ENCODE assay signal across 30 mouse cellular contexts in the genomic region with DNA sequence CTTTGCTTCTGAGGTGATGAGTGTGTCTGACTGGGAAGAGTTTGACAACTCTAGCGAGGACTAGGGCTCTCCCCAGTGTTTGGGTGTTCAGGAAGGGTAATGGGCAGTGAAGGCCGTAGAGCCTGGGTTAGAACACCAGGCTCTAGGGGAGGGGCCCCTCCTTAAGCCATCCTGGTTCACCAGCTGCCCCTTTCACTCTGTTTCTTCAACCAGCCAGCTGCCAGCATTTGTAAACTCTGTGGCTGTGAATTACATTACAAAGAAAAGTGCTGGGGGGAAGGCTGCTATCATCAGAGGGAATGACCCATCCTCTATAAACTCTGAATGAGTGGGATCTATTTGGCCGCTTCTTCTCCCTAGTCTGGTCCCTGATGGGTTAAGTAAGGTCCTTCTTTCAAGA. TPM values are rescaled to one million over a fixed set of nuclear protein-coding genes. Genes with fewer than 3 reads are reported as not detected.
"Had no signal": no experiment of that assay in that cellular context is flagged by ENCODE, and none has a peak within 500 bp of the region (broad histone marks: within the 10 kb centered on the region; RNA-seq: fewer than 3 reads in every experiment).

No protein-coding gene starts in this region.

- H3K4me2 ChIP-seq: embryonic facial prominence, embryonic 12.5 days; embryonic facial prominence, embryonic 13.5 days; embryonic facial prominence, embryonic 15.5 days; forebrain, embryonic 12.5 days; forebrain, embryonic 13.5 days; forebrain, embryonic 15.5 days had no signal

- H3K27ac ChIP-seq: embryonic facial prominence, embryonic 12.5 days; embryonic facial prominence, embryonic 13.5 days; embryonic facial prominence, embryonic 15.5 days; forebrain, embryonic 10.5 days; forebrain, embryonic 12.5 days; forebrain, embryonic 13.5 days; forebrain, embryonic 15.5 days; gastrocnemius, adult 2 months; heart, adult 2 months; heart, embryonic 10.5 days had no signal

- H3K4me3 ChIP-seq: embryonic facial prominence, embryonic 12.5 days; embryonic facial prominence, embryonic 13.5 days; embryonic facial prominence, embryonic 15.5 days; erythroblast, embryonic 14.5 days; forebrain, embryonic 10.5 days; forebrain, embryonic 12.5 days; forebrain, embryonic 13.5 days; forebrain, embryonic 15.5 days; gastrocnemius, adult 2 months; heart, adult 2 months; heart, embryonic 10.5 days had no signal

- H3K9ac ChIP-seq: embryonic facial prominence, embryonic 12.5 days; embryonic facial prominence, embryonic 13.5 days; embryonic facial prominence, embryonic 15.5 days; forebrain, embryonic 12.5 days; forebrain, embryonic 13.5 days; forebrain, embryonic 15.5 days; forebrain, postnatal 0 days had no signal

- H3K27me3 ChIP-seq: embryonic facial prominence, embryonic 15.5 days had no signal

- DNase-seq: cerebellum, adult 2 months; cerebellum, adult 8-10 months; cerebellum, adult 9-10 months; cerebellum, adult 9-11 months; cerebellum, postnatal 10 days; cerebellum, postnatal 14 days; cerebellum, postnatal 36 days; embryo, embryonic 11 days; forebrain, postnatal 0 days; gastrocnemius, adult 2 months; gastrocnemius, postnatal 10 days; gastrocnemius, postnatal 14 days; gastrocnemius, postnatal 25 days; gastrocnemius, postnatal 36 days; heart, adult 18-20 months; heart, adult 2 months had no signal

- H3K9me3 ChIP-seq: embryonic facial prominence, embryonic 12.5 days; embryonic facial prominence, embryonic 13.5 days; embryonic facial prominence, embryonic 15.5 days; forebrain, embryonic 10.5 days; forebrain, embryonic 12.5 days; forebrain, embryonic 13.5 days; forebrain, embryonic 15.5 days; heart, embryonic 10.5 days had no signal

- ATAC-seq: forebrain, embryonic 13.5 days; forebrain, embryonic 14.5 days; forebrain, embryonic 15.5 days; forebrain, embryonic 16.5 days; forebrain, postnatal 0 days had no signal

RNA-seq across cellular contexts. Expression of a gene that starts 40.2 kb away (rescaled TPM):
- polyA plus RNA-seq: embryonic facial prominence, embryonic 11.5 days; erythroblast, embryonic 14.5 days; forebrain, embryonic 10.5 days; forebrain, embryonic 11.5 days; forebrain, embryonic 12.5 days; gonadal fat pad, adult 2 months; heart, adult 2 months; heart, embryonic 10.5 days had no signal
